Mouse (Mus musculus) stomach, embryonic 15.5 days (tissue): ENCODE results near the gene Stx19. TPM values are rescaled to one million over a fixed set of nuclear protein-coding genes. Genes with fewer than 3 reads are reported as not detected.

Experiments used
- ATAC-seq: fragments of 200-750 bp; cut with Nextera tagmentation; 2 replicates; pipeline ENCODE4 v1.8.0; 2017; ENCODE audit warnings: low read depth, moderate number of reproducible peaks, moderate TSS enrichment; ENCODE audit not compliant: insufficient read depth, low FRiP score
- H3K27ac ChIP-seq: fragments of 300-500 bp; sonication (generic); 2 replicates; pipeline ENCODE4 v1.5.1; 2015; ENCODE audit warnings: mild to moderate bottlenecking, inconsistent platforms
- H3K27me3 ChIP-seq: fragments of 300-500 bp; sonication (generic); replicated peaks from 2 replicates; pipeline ENCODE4 v1.6.1; 2015; ENCODE audit warnings: inconsistent platforms
- H3K36me3 ChIP-seq: fragments of 300-500 bp; sonication (generic); 2 replicates; pipeline ENCODE4 v1.6.1; 2015; ENCODE audit warnings: inconsistent platforms
- H3K4me1 ChIP-seq: fragments of 300-500 bp; sonication (generic); 2 replicates; pipeline ENCODE4 v1.6.1; 2015; ENCODE audit warnings: inconsistent platforms
- H3K4me2 ChIP-seq: fragments of 300-500 bp; sonication (generic); 2 replicates; pipeline ENCODE4 v1.6.1; 2015; ENCODE audit warnings: mild to moderate bottlenecking, inconsistent platforms
- H3K4me3 ChIP-seq: fragments of 300-500 bp; sonication (generic); replicated peaks from 2 replicates; pipeline ENCODE4 v1.5.1; 2015; ENCODE audit warnings: inconsistent platforms
- H3K9ac ChIP-seq: fragments of 300-500 bp; sonication (generic); 2 replicates; pipeline ENCODE4 v1.6.1; 2015; ENCODE audit warnings: inconsistent platforms
- H3K9me3 ChIP-seq: fragments of 300-500 bp; sonication (generic); 2 replicates; pipeline ENCODE4 v1.6.1; 2016; ENCODE audit warnings: inconsistent platforms
- WGBS: fragments of 180-500 bp; shearing (Covaris S2); methylation state at CpG from one replicate; pipeline ENCODE4 v1.1.7; 2015; 5-methylcytosine and 5-hydroxymethylcytosine counted together
- polyA plus RNA-seq: library from polyadenylated mRNA; unstranded; fragments of >200 nt; fragmentation: Nextera tagmentation; extraction: Ambion mirVana; gene quantifications from 2 replicates; pipeline ENCODE4 v1.2.1, GENCODE M21; 2015

The Stx19 gene
- polyA plus RNA-seq, 1 experiment from 2014 or later = 4.5 TPM

DNA sequence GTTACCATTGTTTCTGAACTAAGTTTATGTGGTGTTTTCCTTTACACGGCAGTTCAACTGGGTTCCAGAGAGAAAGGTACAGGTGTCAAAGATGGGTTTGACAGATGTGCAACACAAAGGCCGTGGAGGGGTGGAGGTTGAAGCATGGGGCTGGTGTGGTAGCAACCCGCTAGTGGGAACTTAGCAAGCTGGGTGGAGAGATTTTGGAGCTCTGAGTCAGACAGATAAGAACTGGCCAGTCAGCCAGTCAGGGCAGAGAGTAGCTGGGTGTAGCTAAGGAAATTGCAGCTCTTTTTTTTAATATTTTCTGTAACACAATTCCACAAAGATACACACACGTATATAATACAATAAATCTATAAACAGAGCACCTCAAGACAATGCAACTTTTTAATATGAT lies 3.6 kb upstream of the Stx19 start:
- Histone ChIP-seq H3K4me2 (no peak overlapping the region), H3K9me3 (no peaks in the 10 kb centered on the region), H3K27ac (no peak overlapping the region), H3K27me3 (no peaks in the 10 kb centered on the region), H3K9ac (no peak overlapping the region), H3K36me3 (no peaks in the 10 kb centered on the region), H3K4me1 (no peaks in the 10 kb centered on the region), H3K4me3 (no peak overlapping the region)
- ATAC-seq = no peak
- WGBS = 76% methylated on average over 4 of the region's 4 CpGs

DNA sequence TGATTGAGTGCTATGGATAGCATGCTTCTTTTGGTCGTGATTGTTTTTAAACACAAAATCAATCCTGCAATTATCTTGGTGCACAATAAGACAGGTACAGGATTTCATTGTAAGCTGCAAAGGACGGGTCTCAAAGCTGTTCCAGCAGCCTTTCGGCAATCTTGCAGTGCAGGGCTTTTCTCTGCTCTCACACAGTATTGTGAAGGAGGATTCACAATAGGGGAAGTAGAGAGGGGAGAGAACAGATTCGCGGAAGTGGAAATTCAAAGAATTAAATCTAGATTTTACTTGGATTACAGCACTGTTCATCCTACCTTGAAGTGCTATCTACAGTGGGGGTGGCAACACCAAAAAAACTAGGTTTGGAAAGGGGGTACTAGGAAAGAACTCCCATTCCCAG lies 686 bp upstream of the Stx19 start:
- no peaks in the 10 kb centered on the region for H3K27me3 ChIP-seq
- no peak for ATAC-seq
- H3K4me3 ChIP-seq = no peak overlapping the region
- H3K4me1 ChIP-seq = no peaks in the 10 kb centered on the region
- no peak overlapping the region for H3K9ac ChIP-seq
- H3K4me2 ChIP-seq = no peak overlapping the region
- no peaks in the 10 kb centered on the region for H3K36me3 ChIP-seq
- 63% methylated on average over 5 of the region's 5 CpGs for WGBS
- no peaks in the 10 kb centered on the region for H3K9me3 ChIP-seq
- H3K27ac ChIP-seq = peak overlapping the region; percentile 71; the same call in 1 of the 2 replicates

DNA sequence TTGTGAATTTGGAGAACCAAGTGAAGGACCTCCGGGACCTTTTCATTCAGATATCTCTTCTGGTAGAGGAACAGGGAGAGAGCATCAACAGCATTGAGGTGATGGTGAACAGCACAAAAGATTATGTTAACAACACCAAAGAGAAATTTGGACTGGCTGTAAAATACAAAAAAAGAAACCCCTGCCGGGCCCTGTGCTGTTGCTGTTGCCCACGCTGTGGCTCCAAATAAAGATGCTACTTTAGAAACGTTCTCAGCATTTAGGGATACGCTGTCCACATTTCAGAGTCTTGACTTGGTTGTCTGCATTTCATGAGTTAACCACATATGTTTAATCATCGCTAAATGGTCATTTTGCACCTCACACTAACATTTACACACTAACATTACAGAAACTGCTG lies 8.0 kb downstream of the Stx19 start:
- WGBS = 94% methylated on average over 6 of the region's 6 CpGs
- no peak overlapping the region for H3K27ac ChIP-seq
- no peak overlapping the region for H3K4me2 ChIP-seq
- ATAC-seq = no peak
- no peaks in the 10 kb centered on the region for H3K4me1 ChIP-seq
- H3K27me3 ChIP-seq = no peaks in the 10 kb centered on the region
- no peak overlapping the region for H3K4me3 ChIP-seq
- H3K9me3 ChIP-seq = no peaks in the 10 kb centered on the region
- H3K36me3 ChIP-seq = no peaks in the 10 kb centered on the region
- no peak overlapping the region for H3K9ac ChIP-seq

DNA sequence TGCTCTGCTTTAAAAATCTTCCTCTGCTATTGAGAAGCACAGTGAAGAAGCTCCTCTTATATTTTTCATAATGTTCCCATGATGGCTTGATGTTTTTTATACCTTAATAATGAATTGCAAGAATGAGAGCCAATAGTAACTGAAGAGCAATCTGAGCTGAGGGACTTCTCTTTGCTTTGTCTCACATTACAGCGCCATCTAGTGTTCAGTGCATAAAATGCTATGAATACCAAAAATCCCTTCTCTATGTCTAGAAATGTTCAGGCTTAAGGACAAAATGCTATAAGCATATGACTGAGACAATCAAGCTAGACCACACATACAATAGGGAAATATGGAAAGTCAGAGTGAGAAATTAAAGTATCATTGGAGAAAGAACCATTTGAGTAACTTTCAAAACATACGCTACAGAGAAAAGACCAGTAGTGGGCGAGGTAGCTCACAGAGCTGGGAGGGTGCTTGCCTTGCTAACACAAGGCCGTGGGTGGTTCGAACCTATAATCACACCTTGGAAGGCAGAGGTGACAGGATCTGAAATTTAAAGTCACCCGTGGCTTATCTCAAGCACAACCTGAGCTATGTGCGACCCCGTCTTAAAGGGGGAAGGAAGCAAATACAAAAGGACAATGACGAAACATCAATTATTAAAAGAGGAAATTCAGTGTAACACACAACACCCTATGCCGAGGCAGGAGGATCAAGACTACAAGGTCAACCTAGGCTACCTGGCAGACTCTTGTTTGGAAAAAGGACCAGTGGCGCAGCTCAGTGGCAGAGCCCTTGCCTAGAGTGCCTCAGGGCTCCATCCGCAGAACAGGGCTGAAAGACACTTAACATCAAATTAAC lies 11.9 kb downstream of the Stx19 start:
- WGBS = 68% methylated on average over 12 of the region's 12 CpGs
- Histone ChIP-seq H3K9me3 (no peaks in the 10 kb centered on the region), H3K27me3 (no peaks in the 10 kb centered on the region), H3K36me3 (no peaks in the 10 kb centered on the region), H3K4me1 (no peaks in the 10 kb centered on the region), H3K9ac (no peak overlapping the region), H3K4me3 (no peak overlapping the region), H3K27ac (no peak overlapping the region), H3K4me2 (no peak overlapping the region)
- ATAC-seq = no peak

DNA sequence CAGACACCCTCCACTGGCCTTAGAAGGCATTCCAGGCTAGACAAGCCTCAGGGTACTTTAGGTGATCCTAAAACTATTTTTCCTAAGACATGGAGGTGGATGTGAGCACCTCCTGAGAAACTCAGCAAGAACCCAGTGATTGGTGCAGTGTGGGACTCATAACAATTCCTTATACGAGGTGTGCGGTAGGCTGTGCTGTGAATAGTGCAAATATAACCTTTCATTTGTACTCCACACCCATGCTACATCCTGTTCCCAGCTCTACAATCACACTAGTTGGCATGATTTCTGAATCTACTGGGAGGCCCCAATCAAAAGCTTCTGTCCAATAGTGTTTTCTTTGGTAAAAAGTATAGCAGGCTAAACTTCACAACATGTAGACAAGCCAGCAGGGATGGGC lies 17.6 kb downstream of the Stx19 start:
- Histone ChIP-seq H3K27me3 (no peaks in the 10 kb centered on the region), H3K9me3 (no peaks in the 10 kb centered on the region), H3K27ac (no peak overlapping the region), H3K36me3 (no peaks in the 10 kb centered on the region), H3K4me1 (no peaks in the 10 kb centered on the region), H3K4me3 (no peak overlapping the region), H3K9ac (no peak overlapping the region), H3K4me2 (no peak overlapping the region)
- WGBS = 80% methylated on average over 2 of the region's 2 CpGs
- 0 out of 2 replicates have a peak, but pooled peaks have one; percentile 35 for ATAC-seq

DNA sequence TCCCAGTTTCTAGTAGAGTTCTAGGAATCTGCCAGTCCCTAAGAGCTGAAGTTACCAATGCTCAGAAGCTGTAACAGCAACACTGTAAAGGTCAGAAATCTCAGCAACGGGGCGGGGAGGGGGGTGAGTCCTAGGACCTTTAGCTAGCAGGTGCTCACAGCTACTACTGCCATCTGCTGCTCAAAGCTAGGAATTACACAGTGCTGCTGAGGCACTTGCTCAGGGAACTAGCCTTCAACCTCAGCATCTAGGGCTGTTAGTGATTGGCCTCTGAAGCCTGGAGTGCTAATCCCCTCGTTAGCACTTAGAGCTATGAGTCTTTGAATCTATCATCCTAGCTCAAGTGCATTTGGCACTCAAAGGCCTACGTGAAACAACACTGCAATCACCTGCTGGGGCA lies 18.0 kb downstream of the Stx19 start:
- WGBS = 27% methylated on average over 4 of the region's 4 CpGs
- Histone ChIP-seq H3K9me3 (no peaks in the 10 kb centered on the region), H3K27ac (no peak overlapping the region), H3K4me1 (no peaks in the 10 kb centered on the region), H3K27me3 (no peaks in the 10 kb centered on the region), H3K4me3 (no peak overlapping the region), H3K9ac (no peak overlapping the region), H3K36me3 (no peaks in the 10 kb centered on the region), H3K4me2 (no peak overlapping the region)
- ATAC-seq = no peak

DNA sequence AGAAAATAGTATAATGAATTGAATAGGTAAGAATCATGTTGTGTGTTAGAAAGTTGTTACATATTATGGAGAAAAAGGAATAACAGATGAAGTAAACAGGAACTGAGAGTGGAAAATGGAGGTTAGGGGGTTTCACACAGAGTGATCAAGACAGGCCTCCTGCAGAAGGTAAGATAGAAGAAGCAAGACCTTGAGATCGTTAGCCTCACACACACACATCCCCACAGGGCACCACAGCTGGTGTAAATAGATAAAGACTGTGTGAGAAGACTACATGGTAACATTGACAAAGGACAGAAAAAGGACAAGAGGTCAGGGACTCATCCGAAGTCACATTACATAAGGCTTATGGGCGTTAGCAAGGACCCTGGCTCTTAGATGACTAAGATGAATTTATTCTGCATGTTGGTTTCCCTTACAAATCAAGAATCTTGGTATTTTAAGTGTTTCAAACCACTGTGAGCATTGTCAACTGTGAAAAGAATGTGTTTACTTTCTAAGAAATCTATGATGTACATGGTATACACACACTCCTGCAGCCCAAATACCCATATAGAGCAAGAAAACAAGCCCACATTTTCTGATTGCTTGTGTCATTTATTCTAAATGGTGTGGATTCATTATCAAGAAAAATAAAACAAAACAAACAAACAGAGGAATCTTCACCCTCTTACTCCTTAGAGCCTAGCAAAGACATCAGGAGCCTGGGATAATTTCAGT lies 19.7 kb downstream of the Stx19 start:
- Histone ChIP-seq H3K9ac (no peak overlapping the region), H3K27me3 (no peaks in the 10 kb centered on the region), H3K4me2 (no peak overlapping the region), H3K4me1 (no peaks in the 10 kb centered on the region), H3K4me3 (no peak overlapping the region), H3K9me3 (no peaks in the 10 kb centered on the region), H3K36me3 (no peaks in the 10 kb centered on the region), H3K27ac (no peak overlapping the region)
- WGBS = 43% methylated on average over 3 of the region's 3 CpGs
- ATAC-seq = peak; percentile 76; the same call in 1 of the 2 replicates

DNA sequence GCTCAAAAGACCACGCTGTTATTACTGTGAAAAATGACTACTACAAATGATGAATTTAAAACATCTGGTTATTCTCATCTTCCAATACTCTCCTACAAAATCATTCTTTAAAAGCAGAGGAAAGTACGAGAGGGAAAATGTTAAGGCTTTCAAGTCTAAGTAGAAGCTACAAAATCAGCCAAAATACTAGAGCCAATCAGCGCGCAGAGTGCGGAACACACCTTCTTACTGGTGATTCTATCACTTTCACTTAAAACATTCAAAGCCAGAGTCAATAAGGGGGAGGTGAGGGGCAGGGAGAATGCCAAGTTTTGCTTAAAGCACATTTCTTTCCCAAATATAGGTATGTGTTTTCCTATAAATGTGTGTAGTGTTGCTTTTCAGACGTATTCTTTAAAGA lies 30.9 kb downstream of the Stx19 start:
- Histone ChIP-seq H3K9ac (no peak overlapping the region), H3K9me3 (no peaks in the 10 kb centered on the region), H3K4me3 (peak overlapping the region; percentile 6; the same call in 1 of the 2 replicates), H3K27me3 (no peaks in the 10 kb centered on the region), H3K4me1 (no peaks in the 10 kb centered on the region; the same call in 1 of the 2 replicates), H3K4me2 (peak overlapping the region; percentile 19; the same call in 1 of the 2 replicates), H3K36me3 (no peaks in the 10 kb centered on the region), H3K27ac (no peak overlapping the region)
- ATAC-seq = no peak
- WGBS = 65% methylated on average over 6 of the region's 6 CpGs

DNA sequence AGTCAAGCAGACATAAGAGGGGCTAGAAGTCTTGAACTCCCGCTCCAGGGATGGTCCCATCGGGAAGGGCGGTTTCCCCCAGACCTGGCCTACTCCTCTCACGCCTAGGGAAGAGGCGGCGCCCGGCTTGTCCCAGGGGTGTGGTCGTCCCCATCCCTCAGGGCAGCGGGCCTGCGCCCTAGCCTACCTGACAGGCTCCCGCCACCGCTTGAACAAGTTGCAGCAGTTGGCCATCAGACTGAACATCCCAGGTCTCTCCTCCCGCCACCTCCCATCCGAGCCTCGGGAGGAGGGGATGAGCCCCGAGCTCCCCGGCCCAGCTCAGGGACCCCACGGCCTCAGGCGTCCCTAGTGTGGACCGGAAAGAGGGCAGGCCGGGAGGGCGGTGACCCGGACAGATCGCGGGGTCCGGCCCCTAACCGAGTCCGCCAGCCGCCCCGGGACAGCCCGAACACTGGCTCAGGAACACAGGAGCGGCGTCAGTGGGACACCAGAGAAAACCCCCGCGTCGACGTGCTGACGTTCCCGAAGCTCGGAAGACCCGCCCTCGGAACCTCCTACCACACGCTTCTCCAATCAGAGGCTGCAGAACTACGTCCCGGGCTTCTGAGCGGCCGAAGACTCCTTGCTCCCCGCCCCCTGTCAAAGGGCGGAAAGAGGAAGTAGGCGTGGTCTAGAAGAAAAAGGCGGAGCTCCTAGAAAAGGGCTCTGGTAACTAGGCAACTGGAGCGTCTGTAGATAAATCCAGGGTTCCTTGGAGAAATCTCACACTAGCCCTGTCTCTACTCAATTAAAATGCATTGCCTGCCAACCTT lies 32.2 kb downstream of the Stx19 start, which contains the start of gene Arl13b:
Arl13b (minus strand) TSS at position 543 of the 815 bp plus-strand sequence.
- peak; percentile 100 for ATAC-seq
- Histone ChIP-seq H3K9me3 (no peaks in the 10 kb centered on the region), H3K27ac (peak within 1 kb of the TSS; percentile 78), H3K4me3 (peak within 1 kb of the TSS; percentile 89), H3K4me1 (no peaks in the 10 kb centered on the region; the same call in 1 of the 2 replicates), H3K4me2 (peak within 1 kb of the TSS; percentile 73), H3K36me3 (no peaks in the 10 kb centered on the region), H3K27me3 (no peaks in the 10 kb centered on the region), H3K9ac (peak within 1 kb of the TSS; percentile 67)
- WGBS = under 1% methylated on average over 52 of the region's 52 CpGs

DNA sequence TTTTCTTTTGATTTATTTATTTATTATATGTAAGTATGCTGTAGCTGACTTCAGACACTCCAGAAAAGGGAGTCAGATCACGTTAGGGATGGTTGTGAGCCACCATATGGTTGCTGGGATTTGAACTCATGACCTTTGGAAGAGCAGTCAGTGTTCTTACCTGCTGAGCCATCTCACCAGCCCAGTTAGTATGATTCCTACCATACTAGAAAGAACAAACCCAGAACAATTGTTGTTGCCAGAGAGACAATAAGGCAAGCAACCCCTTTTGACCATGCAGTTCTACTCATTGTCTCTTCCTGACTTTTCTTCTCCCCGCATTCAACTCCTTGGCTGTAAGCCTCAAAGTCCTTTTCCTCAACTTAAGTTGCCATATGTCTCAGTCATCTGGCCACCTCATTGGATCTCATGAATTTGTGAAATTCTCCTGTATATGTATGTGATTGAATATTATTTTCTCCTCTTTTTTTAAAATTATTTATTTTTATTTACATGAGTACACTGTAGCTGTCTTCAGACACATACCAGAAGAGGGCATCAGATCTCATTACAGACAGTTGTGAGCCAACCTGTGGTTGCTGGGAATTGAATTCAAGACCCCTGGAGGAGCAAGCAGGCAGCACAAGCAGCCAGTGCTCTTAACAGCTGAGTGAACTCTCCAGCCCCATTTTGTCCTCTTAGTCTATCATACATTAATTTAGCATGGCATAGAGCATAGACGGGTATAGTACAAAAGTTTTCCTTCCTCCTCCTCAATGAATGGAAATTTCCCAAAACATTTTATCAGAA lies 38.2 kb downstream of the Stx19 start:
- Histone ChIP-seq H3K9ac (no peak overlapping the region), H3K4me2 (no peak overlapping the region)

DNA sequence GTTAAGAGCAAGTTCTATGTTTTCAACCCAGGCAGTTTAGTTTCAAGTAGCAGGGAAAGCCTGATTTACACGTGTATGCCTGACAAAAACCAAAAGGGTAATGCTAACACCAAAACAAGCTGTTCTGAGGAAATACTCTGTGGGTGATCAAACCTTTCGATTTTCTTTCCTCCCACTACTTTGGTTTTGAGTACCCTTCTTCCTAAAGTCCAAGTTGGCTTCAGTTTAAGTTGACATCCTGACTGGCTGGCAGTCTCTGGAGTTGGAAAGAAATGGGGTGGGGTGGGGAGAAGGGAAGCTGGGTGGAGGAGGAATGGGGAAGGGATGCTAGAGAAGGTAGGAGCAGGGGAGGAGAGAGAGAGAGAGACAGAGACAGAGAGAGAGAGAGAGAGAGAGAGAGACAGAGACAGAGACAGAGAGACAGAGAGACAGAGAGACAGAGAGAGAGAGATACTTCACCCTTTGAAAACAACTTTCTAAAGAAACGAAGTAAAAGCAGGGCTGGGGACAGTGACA lies 39.2 kb downstream of the Stx19 start:
- H3K4me2 ChIP-seq = peak overlapping the region; percentile 90
- H3K27me3 ChIP-seq = no peaks in the 10 kb centered on the region
- H3K4me1 ChIP-seq = no peaks in the 10 kb centered on the region
- H3K36me3 ChIP-seq = no peaks in the 10 kb centered on the region
- WGBS = 16% methylated on average over 3 of the region's 3 CpGs
- H3K9ac ChIP-seq = peak overlapping the region; percentile 59
- H3K4me3 ChIP-seq = peak overlapping the region; percentile 60
- no peak for ATAC-seq
- no peak overlapping the region for H3K27ac ChIP-seq
- no peaks in the 10 kb centered on the region for H3K9me3 ChIP-seq

More for the DNA sequence above, 38.2 kb downstream of the Stx19 start:
- no peaks in the 10 kb centered on the region for H3K36me3 ChIP-seq
- H3K9me3 ChIP-seq = no peaks in the 10 kb centered on the region
- 80% methylated on average over 3 of the region's 3 CpGs for WGBS
- no peaks in the 10 kb centered on the region for H3K27me3 ChIP-seq
- no peak overlapping the region for H3K27ac ChIP-seq
- no peak for ATAC-seq
- no peaks in the 10 kb centered on the region for H3K4me1 ChIP-seq
- H3K4me3 ChIP-seq = no peak overlapping the region
